Mouse (Mus musculus) c-Kit-negative CD71-positive TER-119-positive erythroid progenitor cells, embryonic 14.5 days (primary cell): ENCODE data around the gene Actr3b.
"Not testable (repeated sequence)": the region's sequence is repeated elsewhere in the genome, so short reads cannot be mapped to it uniquely, and the experiment has no call there.

Experiments used
- DNase-seq: peaks from one replicate; pipeline ENCODE4 v3.0.0-alpha.2; 2013; ENCODE audit warnings: low read depth, low spot score

Gene Actr3b

DNA sequence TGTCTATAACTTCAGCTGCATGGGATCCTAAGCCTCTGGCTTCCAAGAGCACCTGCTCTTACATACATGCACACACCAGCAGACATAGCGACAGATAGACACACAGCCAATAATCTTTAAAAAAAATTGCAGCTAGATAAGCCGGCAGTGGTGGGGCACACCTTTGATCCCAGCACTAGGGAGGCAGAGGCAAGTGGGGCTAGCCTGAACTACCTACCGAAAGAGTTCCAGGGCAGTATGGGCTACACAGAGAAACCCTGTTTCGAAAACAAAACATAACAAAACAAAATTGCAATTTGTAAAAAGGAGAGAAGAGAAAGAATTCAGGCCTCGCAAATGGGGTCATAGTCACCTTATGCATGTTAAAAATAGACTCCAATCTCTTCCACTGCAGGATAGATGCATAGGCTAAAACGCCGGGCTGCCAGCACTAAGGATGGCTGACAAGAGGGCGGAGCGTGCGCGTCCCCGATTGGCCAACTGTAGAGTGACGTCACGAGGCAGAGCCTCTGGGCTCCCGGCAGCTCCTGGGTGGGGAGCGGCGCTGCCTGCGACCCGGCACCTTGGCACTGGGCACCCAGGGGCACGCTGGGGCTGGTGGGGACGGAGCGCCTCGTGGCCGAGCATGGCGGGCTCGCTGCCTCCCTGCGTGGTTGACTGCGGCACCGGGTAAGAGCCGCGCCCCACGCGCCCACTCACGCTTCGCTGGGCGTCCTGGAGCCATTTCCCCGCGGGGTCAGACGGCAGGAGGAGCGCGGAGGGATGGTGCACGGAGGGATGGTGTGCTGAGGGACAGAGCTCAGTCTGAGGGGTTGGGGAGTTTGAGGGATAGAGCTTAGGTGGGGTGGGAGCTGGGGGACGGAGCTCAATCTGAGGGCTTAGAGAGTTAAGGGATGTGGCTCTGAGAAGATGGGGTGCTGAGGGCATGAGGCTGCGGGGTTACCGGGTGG, at the start of gene Actr3b:
Gene Actr3b (plus strand): TSS at position 538 of the 950 bp plus-strand sequence.
- peak; percentile 13 for DNase-seq

DNA sequence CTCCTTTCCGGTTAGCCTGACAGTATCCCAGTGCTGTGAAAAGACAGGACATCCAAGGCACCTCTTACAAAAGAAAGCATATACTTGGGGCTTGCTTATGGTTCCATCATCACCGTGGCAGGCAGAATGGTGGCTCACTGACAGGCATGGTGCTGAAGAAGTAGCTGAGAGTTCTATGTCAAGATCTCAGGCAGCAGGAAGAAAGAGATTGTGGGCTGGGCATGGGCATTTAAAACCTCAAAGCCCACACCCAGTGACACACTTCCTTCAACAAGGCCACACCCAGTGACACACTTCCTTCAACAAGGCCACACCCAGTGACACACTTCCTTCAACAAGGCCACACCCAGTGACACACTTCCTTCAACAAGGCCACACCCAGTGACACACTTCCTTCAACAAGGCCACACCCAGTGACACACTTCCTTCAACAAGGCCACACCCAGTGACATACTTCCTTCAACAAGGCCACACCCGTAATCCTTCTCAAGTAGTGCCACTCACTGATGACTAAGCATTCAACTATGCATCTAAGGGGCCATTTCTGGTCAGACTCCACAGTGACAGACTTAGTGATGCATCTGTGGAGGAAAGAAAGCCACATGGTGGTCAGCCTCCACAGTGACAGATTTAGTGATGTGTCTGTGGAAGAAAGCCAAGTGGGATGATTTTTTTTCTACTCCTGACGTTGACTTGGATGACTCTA, 46.6 kb upstream of the Actr3b start:
- peak; percentile 33 for DNase-seq

DNA sequence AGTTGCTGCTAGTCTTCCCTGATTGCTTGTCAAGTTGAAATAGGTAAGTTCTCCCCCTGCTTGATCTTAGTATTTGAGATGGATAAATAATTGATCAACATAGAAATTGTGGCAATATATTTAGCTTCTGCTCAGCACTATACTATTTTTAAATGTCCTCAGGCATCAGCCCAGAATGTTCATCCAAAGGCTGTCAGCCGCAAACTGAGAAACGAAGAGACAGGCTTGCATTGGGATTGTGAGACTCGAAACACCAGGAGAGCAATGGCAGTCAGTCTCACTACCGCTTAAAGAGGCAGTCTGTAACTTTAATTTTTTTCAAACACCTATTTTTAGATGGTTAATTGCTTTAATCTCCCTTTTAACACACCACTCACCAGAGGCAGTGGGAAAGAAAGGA, 40.4 kb upstream of the Actr3b start:
- no peak for DNase-seq

DNA sequence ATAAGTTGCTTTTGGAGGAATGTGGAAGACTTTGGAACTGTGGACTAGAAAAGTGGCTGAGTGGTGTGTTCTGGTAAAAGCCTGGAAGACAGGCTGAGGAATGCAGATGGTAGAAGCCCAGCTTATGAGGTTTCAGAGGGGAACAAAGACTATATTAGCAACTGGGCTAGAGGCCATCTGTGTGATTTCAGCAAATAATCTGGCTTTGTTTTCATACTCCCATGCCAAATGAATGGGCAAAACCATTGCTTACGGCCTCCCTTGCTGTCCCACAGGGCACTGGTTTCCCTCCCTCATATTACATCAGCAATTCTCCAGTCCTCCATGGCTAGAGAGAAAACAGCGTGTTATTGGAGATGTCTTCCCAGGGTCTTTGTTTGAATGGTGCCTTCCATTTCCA, 36.8 kb upstream of the Actr3b start:
- DNase-seq, result no peak

DNA sequence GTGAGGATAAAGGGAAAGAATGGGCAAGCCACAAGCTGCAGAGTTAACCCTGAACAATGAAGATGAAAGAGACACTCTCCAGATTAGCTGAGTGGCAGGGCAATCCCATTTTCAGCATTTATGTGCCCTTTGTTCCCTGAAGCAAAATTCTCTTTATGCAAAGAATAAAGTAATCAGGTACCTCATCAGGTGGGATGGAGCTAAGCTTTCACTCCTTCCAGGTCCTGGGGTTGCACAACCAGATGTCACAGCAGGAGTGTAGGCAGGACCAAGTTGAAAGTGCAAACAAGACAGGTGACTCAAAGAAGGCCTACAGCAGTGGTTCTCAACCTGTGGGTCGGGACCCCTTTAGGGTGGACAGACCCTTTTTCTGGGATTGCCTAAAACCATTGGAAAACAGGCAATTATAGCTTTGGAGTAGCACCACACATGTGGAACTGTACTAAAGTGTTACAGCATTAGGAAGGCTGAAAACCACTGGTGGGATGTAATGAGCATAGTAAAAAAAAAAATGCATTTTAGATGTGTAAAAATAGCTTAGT, 35.6 kb upstream of the Actr3b start:
- DNase-seq, result no peak

DNA sequence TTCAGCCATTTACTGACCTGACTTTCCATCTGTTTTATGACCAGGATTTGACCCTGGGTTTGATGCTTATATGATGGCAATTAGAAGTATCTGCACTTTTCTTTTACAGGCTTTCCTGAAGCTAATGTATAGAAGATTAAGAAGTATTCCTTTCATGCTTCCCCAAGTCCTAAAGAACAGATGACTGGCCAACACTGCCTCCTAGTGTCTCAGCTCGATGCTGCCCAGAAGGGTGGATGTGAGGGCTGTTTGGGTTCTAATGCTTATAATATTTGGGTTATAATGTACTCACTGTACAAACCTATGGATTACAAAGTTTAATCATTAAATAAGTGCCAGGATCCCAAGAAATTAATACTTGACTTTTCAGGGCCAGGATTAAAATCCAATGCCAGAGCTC, 25.5 kb upstream of the Actr3b start:
- DNase-seq, result no peak

DNA sequence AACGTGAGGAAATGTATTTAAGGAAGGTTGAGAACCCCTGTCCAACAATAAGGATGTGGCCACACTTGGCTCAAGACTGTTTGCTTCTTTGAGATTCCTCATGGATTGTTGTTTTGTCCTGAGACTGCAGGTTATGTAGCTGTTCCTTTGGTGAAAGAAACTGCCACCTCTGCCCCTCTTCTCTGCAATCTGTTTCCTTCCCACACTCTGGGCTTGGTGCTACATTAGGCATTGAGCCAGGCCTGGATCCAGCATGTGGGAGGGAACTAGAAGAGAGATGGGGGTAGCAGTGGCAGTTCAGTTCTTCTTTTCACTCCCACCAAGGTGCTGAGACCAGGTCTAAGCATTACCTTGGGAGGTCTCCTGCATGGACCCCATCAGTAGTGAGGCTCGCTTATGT, 23.9 kb upstream of the Actr3b start:
- DNase-seq, result no peak

DNA sequence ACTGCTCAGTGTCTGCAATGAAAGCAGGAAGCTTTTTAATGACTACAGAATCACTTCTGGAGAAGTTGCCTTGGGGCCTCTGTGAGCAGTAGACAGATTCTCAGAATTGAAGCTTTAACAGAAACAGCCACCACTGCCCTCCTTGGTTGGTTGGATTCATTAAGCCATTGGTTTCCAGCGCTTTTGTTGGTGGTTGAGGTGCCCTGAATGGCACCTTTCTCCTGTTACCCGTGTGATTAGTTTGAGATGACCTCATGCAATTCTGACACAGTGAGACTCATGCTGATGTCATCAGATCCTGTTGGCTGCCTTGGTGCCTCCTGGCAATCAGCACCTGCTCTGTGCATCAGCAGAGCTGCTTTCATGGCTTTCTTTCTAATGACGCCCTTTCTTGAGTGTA, 21.3 kb upstream of the Actr3b start:
- no peak for DNase-seq

DNA sequence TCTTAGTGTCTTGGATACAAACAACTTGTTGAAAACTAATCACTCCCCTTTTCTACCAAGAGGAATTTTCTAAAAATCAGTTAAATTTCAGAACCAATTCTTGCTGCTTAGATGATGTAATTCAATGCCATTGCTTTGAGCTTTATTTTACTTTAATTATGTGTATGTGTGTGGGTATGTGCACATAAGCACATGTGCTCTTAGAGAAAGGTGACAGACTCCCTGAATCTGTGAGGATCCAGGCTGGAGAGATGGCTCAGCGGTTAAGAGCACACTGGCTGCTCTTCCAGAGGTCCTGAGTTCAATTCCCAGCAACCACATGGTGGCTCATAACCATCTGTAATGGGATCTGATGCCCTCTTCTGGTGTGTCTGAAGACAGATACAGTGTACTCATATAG, 20.9 kb upstream of the Actr3b start:
- DNase-seq, result not testable (repeated sequence)

DNA sequence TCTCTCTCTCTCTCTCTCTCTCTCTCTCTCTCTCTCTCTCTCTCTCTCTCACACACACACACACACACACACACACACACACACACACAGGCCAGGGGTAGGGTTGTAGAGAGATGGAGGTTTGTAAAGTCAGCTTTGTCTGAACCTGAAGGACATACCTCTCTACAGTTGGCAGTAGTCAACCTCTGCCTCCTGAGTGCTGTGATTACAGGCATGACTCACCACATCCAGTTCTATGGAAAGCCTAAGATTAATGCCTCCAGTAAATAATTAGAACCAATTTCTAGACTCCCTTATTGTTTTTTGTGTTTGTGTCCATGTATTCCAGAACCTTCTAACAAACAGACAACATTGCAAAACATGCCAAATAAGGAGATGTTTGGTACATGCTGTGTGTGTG, 11.9 kb upstream of the Actr3b start:
- DNase-seq, result no peak

DNA sequence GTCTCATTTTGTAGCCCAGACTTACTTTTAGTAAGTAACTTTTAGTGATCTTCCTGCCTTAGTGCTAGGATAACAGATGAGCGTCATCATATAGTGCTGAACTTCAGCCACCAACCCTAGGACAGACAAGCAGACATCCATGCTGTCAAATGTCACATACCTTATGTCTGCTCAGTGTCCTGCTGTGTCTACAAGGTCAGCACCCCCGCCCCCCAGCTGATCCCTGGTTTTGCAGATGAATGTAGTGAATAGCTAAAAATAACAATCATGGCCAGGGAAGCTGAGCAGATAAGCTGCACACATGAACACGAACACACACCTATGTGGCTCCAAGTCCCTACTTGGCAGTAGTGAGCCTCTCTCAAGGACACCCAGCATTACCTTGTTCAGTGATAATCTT, 11.2 kb upstream of the Actr3b start:
- DNase-seq, result no peak

DNA sequence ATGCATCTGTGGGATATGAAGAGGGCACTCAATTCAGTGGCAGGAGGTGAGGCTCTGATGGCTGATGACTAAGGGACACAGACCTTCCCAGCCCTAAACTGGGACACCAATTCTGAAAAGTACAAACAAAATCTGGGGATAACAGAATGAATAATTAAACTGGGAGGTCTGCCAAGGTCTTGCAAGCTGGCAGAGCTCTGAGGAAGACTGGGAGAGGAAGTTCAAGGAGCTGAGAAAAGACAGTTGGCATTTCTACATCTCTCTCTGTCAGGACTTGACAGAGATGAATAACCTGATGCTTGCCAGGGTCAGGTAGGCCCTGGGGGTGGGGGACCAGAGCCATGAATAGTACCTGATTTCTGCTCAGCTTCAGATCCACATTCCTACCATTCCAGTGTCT, 8.2 kb upstream of the Actr3b start:
- DNase-seq, result no peak

DNA sequence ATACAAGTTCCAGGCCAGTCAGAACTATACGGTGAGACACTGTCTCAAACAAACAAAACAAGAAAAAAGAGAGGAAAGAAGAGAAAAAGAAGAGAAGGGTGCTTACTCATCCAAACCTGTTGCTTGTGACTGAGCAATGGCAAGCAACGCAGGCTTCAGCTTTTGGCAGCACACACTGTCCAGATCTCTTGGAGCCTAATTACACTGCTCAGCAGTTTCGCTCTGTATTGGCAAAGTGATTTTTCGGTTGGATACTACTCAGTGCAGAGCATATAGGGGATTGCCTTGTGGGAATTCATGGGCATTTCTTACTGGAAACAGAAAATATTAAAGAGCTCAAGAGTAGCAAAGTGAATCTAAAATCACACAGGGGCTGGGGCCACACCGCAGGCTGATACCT, 6.9 kb upstream of the Actr3b start:
- no peak for DNase-seq

DNA sequence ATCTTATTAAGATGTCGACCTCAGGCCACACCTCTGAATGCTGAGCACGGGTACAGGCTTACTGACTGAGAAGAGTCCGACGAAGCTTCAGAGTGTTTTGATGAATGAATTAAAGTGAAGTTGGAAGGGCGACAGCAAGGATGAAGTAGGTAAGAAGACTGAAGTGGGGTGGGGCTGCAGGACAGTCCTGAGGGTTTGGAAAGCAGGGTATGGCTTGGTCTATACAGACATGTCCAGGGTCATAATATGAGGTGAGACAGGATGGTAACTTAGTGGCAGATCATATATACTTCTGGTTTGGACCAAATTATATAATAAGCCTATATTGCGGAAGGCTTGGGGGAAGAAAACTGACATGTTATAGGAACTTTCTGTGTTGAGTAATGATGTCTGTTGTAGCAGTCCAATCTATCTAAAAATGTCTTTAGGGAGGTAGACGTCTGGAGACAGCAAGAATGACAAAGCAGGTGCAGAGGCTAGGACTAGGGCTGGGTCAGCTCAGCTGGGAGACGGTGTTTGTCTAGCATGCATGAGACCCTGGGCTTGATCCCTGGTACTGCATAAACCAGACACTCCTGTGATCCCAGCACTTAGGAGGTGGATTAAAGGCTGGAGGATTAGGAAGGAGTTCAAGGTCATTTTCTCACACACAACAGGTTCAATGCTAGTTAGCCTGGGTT, 6.1 kb upstream of the Actr3b start:
- no peak for DNase-seq

DNA sequence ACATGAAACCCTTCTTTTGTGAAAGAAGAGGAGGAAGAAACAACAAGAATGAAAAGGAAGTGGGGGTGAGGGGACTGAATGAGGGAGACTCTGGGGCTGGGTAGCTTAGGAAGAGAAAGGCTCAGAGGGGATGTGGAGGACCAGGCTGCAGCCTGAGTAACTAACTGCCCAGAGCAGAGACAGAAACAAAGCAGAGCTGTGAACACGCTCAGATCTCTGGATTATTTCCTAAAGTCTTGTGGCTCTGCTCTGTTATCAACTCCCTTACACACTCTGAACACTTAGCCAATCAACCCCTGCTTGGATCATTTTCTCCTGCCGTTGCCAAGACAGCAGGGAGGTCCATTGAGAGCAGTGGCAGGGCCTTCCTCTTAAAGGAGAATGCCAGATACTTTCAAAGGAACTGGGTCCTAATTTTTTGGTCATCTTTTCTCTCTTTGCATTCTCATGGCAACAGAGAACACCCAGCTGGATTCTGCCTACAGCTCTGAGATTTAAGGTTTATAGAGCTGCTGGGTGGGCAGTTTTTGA, 5.5 kb upstream of the Actr3b start:
- no peak for DNase-seq

DNA sequence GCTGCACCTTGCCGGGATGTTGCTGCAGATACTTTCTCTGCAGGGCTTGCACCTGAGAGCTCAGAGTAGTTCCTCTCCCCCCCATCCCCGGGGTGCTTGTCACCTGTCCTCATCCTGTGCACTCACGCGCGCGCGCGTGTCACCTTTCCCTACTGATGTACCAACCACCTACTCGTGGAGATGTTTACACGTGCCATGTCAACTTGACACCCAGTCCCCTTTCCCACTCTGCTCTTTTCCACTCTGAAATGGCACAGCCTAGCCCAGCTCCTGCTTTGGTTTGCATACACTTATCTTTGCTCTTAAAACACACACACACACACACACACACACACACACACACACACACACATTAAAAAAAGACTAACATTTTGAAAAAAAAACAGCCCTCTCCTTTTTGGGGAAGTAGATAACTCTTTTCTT, 624 bp downstream of the Actr3b start:
- DNase-seq, result no peak

DNA sequence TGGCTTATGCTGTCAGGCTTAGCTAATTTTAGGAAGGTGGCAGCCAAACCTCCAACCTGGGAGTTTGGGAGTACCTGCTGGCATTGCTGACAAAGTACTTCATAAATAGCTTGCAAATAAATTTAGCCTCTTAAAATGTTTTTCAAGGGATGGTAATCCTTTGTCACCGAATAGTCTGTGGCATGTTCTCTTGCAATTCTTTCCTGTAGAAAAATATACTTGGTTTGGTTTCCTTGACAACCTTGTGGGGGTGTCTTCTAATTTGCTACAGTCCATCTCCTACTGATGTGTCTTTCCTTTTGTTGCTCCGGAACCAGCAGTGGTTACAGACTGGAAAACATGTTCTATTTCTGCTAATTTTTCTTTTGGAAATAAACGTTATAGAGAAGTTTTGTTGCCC, 1.1 kb downstream of the Actr3b start:
- DNase-seq, result no peak

DNA sequence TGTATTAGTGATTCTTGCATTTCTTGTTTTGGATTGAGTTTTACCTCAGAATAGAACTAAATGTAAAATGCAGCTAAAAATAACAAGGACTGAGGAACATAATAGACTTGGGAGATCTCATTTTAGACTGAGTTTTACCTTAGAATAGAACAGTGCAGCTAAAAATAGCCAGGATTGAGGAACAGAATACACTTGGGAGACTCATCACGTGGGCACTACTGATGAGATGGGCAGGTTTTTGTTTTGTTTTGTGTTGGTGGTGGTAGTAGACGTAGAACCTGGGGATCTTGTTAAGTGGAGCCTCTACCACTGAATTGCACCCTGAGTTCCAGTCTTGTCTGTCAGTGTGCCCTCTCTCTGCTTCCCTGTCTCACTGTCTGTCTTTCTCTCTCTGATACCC, 2.1 kb downstream of the Actr3b start:
- DNase-seq, result no peak

DNA sequence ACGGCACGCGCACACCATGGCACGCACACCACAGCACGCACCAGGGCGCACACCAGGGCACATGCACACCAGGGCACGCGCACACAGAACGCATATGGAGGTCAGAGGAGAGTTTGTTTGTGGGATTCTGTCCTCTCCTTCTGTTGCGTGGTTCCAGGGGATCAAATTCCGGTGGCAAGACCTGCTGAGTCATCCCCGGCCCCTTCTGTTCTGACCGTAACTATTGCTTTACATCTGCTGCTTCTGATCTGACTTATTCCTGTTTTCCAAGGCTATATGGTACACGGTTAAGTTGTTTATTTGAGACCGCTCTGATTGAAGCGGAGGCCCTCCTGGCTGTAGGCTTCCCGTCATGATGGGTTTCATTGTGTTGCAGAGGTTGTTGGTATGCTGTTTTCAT, 9.2 kb downstream of the Actr3b start:
- no peak for DNase-seq

DNA sequence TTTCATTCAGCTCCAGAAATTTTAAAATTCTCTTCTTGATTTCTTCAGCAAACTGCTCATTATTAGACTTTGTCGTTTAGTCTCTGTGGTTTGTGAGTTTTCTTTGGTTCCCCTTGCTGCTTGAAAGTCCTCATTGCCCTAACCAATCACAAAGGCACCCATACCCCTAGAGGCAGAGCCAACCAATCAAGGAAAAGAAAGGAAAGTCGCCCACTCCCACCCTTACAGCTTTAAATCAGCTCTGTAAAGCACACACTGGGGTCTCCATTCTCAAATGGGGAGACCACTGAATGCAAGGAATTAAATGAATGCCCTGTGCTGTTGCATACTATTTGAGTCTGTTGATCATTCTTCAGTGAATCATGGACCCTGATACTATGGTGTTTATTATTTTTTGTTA, 9.6 kb downstream of the Actr3b start:
- DNase-seq, result no peak

DNA sequence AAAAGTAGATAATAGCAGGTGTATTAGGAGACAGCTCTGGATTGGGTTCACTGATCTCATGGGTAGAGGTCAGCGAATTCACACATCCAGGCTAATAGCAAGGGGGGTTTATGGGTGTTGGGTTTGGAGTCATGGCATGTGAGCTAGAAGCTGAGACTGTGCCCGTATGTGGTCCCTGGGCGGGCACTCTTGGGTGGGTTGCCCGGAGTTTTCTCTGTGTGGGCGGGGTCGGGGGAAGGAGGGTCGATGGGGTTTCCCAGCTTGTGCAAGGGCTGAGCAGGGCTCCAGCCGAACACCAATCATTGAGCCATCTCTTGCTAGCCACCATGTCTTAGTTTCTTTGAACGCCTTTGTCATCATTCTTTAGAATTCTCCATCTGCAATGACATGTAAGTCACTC, 12.7 kb downstream of the Actr3b start:
- no peak for DNase-seq
